Mouse (Mus musculus): Measurements from ENCODE around the gene Kcnmb3. TPM values are rescaled to one million over a fixed set of nuclear protein-coding genes. Genes with fewer than 3 reads are reported as not detected.

Kcnmb3 gene
- polyA plus RNA-seq, 1 experiment from 2014 or later, result not detected

Other genes with a start within 250 kb of the Kcnmb3 start
- gene Zmat3, start 126.2 kb downstream of the Kcnmb3 start, polyA plus RNA-seq (2015; fragmentation: Nextera tagmentation; extraction: Ambion mirVana), result 2.9 and 3.0 TPM in 2 replicates
- 4.6 and 7.1 TPM in 2 replicates for gene Pik3ca, start 94.6 kb downstream of the Kcnmb3 start, polyA plus RNA-seq (2015; fragmentation: Nextera tagmentation; extraction: Ambion mirVana)
- gene Zfp639, start 18.0 kb upstream of the Kcnmb3 start, polyA plus RNA-seq (2015; fragmentation: Nextera tagmentation; extraction: Ambion mirVana), result 27.3 and 27.8 TPM in 2 replicates
- 27.7 and 29.4 TPM in 2 replicates for gene Mfn1, start 37.2 kb upstream of the Kcnmb3 start, polyA plus RNA-seq (2015; fragmentation: Nextera tagmentation; extraction: Ambion mirVana)
- gene Gnb4, start 124.4 kb upstream of the Kcnmb3 start, polyA plus RNA-seq (2015; fragmentation: Nextera tagmentation; extraction: Ambion mirVana), result 43.4 and 44.4 TPM in 2 replicates
- 115 and 130 TPM in 2 replicates for gene Actl6a, start 214.1 kb upstream of the Kcnmb3 start, polyA plus RNA-seq (2015; fragmentation: Nextera tagmentation; extraction: Ambion mirVana)
- 401 and 405 TPM in 2 replicates for gene Ndufb5, start 244.8 kb upstream of the Kcnmb3 start, polyA plus RNA-seq (2015; fragmentation: Nextera tagmentation; extraction: Ambion mirVana)
- 36.1 and 39.4 TPM in 2 replicates for gene Mrpl47, start 245.4 kb upstream of the Kcnmb3 start, polyA plus RNA-seq (2015; fragmentation: Nextera tagmentation; extraction: Ambion mirVana)

Measured in intestine, embryonic 16.5 days (tissue).